31 mouse cellular contexts compared by ENCODE assay signal in the genomic region with DNA sequence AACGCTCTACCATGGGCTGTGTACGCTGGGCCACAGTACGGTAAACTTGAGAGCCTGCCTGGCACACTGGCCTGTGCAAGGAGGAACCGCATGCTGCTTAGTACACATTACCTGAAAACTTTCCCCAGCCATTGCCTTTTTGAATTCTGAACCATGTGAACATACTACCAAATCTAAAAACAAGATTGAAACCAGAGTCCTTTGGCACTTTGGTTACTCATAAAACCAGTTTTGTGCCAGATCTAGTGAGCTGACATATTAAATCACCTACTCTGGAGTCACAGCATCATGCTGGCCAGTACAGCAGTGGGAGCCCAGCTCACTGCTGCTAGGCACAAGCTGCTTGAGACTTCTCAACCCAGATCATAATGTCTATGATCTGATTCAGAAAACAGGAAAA. TPM values are rescaled to one million over a fixed set of nuclear protein-coding genes. Genes with fewer than 3 reads are reported as not detected.
"Had no signal": no experiment of that assay in that cellular context is flagged by ENCODE, and none has a peak within 500 bp of the region (broad histone marks: within the 10 kb centered on the region; RNA-seq: fewer than 3 reads in every experiment).

No protein-coding gene starts in this region.

- H3K4me1 ChIP-seq: forebrain, embryonic 15.5 days; heart, embryonic 13.5 days; heart, embryonic 15.5 days; hindbrain, embryonic 13.5 days; hindbrain, embryonic 15.5 days; limb, embryonic 10.5 days; limb, embryonic 12.5 days; liver, embryonic 15.5 days had no signal

- H3K9ac ChIP-seq: forebrain, embryonic 15.5 days; forebrain, postnatal 0 days; heart, embryonic 13.5 days; heart, embryonic 15.5 days; hindbrain, embryonic 13.5 days; hindbrain, embryonic 15.5 days; limb, embryonic 12.5 days; liver, embryonic 13.5 days; liver, embryonic 15.5 days; liver, postnatal 0 days had no signal

- H3K4me2 ChIP-seq: forebrain, embryonic 15.5 days; heart, embryonic 11.5 days; heart, embryonic 13.5 days; heart, embryonic 15.5 days; hindbrain, embryonic 13.5 days; hindbrain, embryonic 15.5 days; limb, embryonic 12.5 days; liver, embryonic 11.5 days; liver, embryonic 13.5 days; liver, embryonic 15.5 days had no signal

- H3K27me3 ChIP-seq: forebrain, embryonic 15.5 days; heart, embryonic 13.5 days; heart, embryonic 15.5 days; hindbrain, embryonic 13.5 days; hindbrain, embryonic 15.5 days; limb, embryonic 12.5 days; liver, embryonic 13.5 days; liver, embryonic 15.5 days had no signal

- ATAC-seq: forebrain, embryonic 15.5 days; forebrain, postnatal 0 days; hindbrain, postnatal 0 days; intestine, embryonic 16.5 days; liver, postnatal 0 days had no signal

- H3K4me3 ChIP-seq: forebrain, embryonic 15.5 days; heart, adult 2 months; heart, embryonic 13.5 days; heart, embryonic 15.5 days; hindbrain, embryonic 13.5 days; hindbrain, embryonic 15.5 days; limb, embryonic 10.5 days; limb, embryonic 12.5 days; liver, embryonic 13.5 days; liver, embryonic 15.5 days had no signal

- H3K27ac ChIP-seq: forebrain, embryonic 15.5 days; heart, adult 2 months; heart, embryonic 13.5 days; heart, embryonic 15.5 days; hindbrain, embryonic 13.5 days; hindbrain, embryonic 15.5 days; hindbrain, postnatal 0 days; limb, embryonic 10.5 days; limb, embryonic 12.5 days; liver, embryonic 13.5 days; liver, embryonic 15.5 days had no signal

- DNase-seq: forebrain, postnatal 0 days; gastrocnemius, postnatal 10 days; gastrocnemius, postnatal 25 days; heart, adult 11 months; heart, adult 2 months; heart, postnatal 14 days; heart, postnatal 36 days; layer of hippocampus, adult 9-11 months; layer of hippocampus, postnatal 36 days; liver; liver, embryonic 13.5 days; liver, postnatal 0 days had no signal

- H3K9me3 ChIP-seq: forebrain, embryonic 15.5 days; heart, embryonic 13.5 days; heart, embryonic 15.5 days; hindbrain, embryonic 13.5 days; hindbrain, embryonic 15.5 days; limb, embryonic 10.5 days; limb, embryonic 12.5 days; liver, embryonic 13.5 days; liver, embryonic 15.5 days had no signal

RNA-seq across cellular contexts. Expression of a gene that starts 4.9 kb away (rescaled TPM):
- total RNA-seq: forebrain, postnatal 0 days; gastrocnemius, postnatal 10 days; gastrocnemius, postnatal 25 days; heart, adult 2 months; heart, postnatal 14 days; heart, postnatal 36 days; layer of hippocampus, adult 18-20 months; layer of hippocampus, adult 8-10 months; layer of hippocampus, postnatal 14 days; layer of hippocampus, postnatal 36 days; left cerebral cortex, adult 18-20 months; left cerebral cortex, adult 8-10 months; left cerebral cortex, postnatal 10 days; left cerebral cortex, postnatal 36 days had no signal
- polyA plus RNA-seq: heart, adult 2 months had no signal
